In genomic region chr9:70510998-70511583, GRCm38 (mm10) we compare ENCODE assay signal across 11 mouse cellular contexts. TPM values are rescaled to one million over a fixed set of nuclear protein-coding genes. Genes with fewer than 3 reads are reported as not detected.
A peak's percentile ranks its signal among the peaks of the same experiment; 100 is the strongest.
DNase-seq lines count a peak whose midpoint lies in the region; ATAC-seq and TF ChIP-seq lines count a peak whose summit lies in the region.
"Had no signal": no experiment of that assay in that cellular context is flagged by ENCODE, and none has a peak within 500 bp of the region (broad histone marks: within the 10 kb centered on the region; RNA-seq: fewer than 3 reads in every experiment).

No protein-coding gene starts in this region.

- H3K27ac ChIP-seq in kidney, adult 2 months (ENCODE audit: insufficient read depth, low read depth, low read length) = no peak overlapping the region
- no peak overlapping the region for H3K27ac ChIP-seq in kidney, embryonic 14.5 days (ENCODE audit: low read depth, low read length)
- H3K27ac ChIP-seq in CH12.LX (ENCODE audit: insufficient read depth, low read depth) = no peak overlapping the region
- no peak overlapping the region for H3K27ac ChIP-seq in cortical plate, adult 2 months (ENCODE audit: insufficient read depth, low read length)
- H3K27ac ChIP-seq: embryonic facial prominence, embryonic 13.5 days had no signal

- no peak overlapping the region for H3K4me3 ChIP-seq in kidney, adult 2 months (ENCODE audit: insufficient read depth, low read depth, low read length)
- H3K4me3 ChIP-seq in kidney, embryonic 14.5 days (ENCODE audit: low read length) = no peak overlapping the region
- H3K4me3 ChIP-seq in CH12.LX (replicated peaks in 1 of 3; ENCODE audit: low read depth in 2 of 3, low read length in 2 of 3, poor library complexity in 1 of 3) = no peak overlapping the region
- no peak overlapping the region for H3K4me3 ChIP-seq in cortical plate, adult 2 months (ENCODE audit: insufficient read depth, low read length)
- H3K4me3 ChIP-seq: embryonic facial prominence, embryonic 13.5 days; liver, embryonic 13.5 days had no signal

- no peaks in the 10 kb centered on the region for H3K36me3 ChIP-seq in kidney, adult 2 months (ENCODE audit: control insufficient read depth, insufficient read depth, low read length)
- no peaks in the 10 kb centered on the region for H3K36me3 ChIP-seq in kidney, embryonic 14.5 days (ENCODE audit: control insufficient read depth, insufficient read depth, low read length)
- no peaks in the 10 kb centered on the region for H3K36me3 ChIP-seq in CH12.LX (replicated peaks in 1 of 2; ENCODE audit: control insufficient read depth in 1 of 2, insufficient read depth in 1 of 2, low read length in 1 of 2)
- H3K36me3 ChIP-seq: embryonic facial prominence, embryonic 13.5 days; liver, embryonic 13.5 days had no signal

- DNase-seq in kidney, adult 2 months = peak; percentile 69
- DNase-seq in CH12.LX (ENCODE audit: extremely low read depth) = no peak
- DNase-seq in ovary, postnatal 10 days (ENCODE audit: low spot score) = no peak
- DNase-seq in layer of hippocampus, adult 9-11 months = no peak
- DNase-seq: cerebellum, adult 18-20 months; gastrocnemius, postnatal 36 days; liver, embryonic 13.5 days had no signal

- no peaks in the 10 kb centered on the region for H3K27me3 ChIP-seq in kidney, adult 2 months (replicated peaks; ENCODE audit: control insufficient read depth, insufficient read depth, low read length)
- H3K27me3 ChIP-seq in kidney, embryonic 14.5 days (ENCODE audit: control insufficient read depth, insufficient read depth, low read length) = no peaks in the 10 kb centered on the region
- no peaks in the 10 kb centered on the region for H3K27me3 ChIP-seq in CH12.LX (replicated peaks)
- H3K27me3 ChIP-seq: embryonic facial prominence, embryonic 13.5 days; liver, embryonic 13.5 days had no signal

- WGBS in kidney, adult 2 months = 49% methylated on average over 10 of the region's 10 CpGs
- WGBS in kidney, embryonic 14.5 days = 66% methylated on average over 10 of the region's 10 CpGs

- no peak overlapping the region for H3K4me2 ChIP-seq in kidney, embryonic 14.5 days (replicated peaks; ENCODE audit: low read depth, low read length)
- no peak overlapping the region for H3K4me2 ChIP-seq in CH12.LX (ENCODE audit: insufficient read depth, low read depth, poor library complexity, severe bottlenecking)
- H3K4me2 ChIP-seq: embryonic facial prominence, embryonic 13.5 days; liver, embryonic 13.5 days had no signal

- no peak overlapping the region for H3K9ac ChIP-seq in kidney, embryonic 14.5 days (ENCODE audit: low read depth, low read length)
- no peak overlapping the region for H3K9ac ChIP-seq in CH12.LX (ENCODE audit: insufficient read depth, low read depth)
- H3K9ac ChIP-seq: embryonic facial prominence, embryonic 13.5 days; liver, embryonic 13.5 days had no signal

- ATAC-seq in kidney, embryonic 14.5 days (ENCODE audit: low FRiP score, low TSS enrichment) = no peak
- 0 out of 2 replicates have a peak, but pooled peaks have one; percentile 36 for ATAC-seq in neutrophil, adult 5-6 weeks (ENCODE audit: extremely low read depth, insufficient number of reproducible peaks, low FRiP score, poor library complexity, severe bottlenecking)

- TF ChIP-seq EP300 in CH12.LX (IDR thresholded peaks at IDR 0.05; ENCODE audit: low read length) = no peak

- peak; percentile 76 for TF ChIP-seq RAD21 in CH12.LX (IDR thresholded peaks at IDR 0.05; ENCODE audit: low read depth, low read length)

- in situ Hi-C loops in CH12.LX (cut with MboI; ENCODE audit: low pct_ligation_motif_present, low pct_unique_long_range_greater_than_20kb, low sequenced_read_pairs) = loop anchor here (25.0 kb wide), 1 partner anchor 324 kb away; no protein-coding TSS in a partner anchor

- TF ChIP-seq CTCF in kidney, adult 2 months (conservative IDR thresholded peaks at IDR 0.05; ENCODE audit: insufficient read depth, insufficient read length, low read depth, low read length) = peak; percentile 52
- TF ChIP-seq CTCF in CH12.LX (conservative IDR thresholded peaks at IDR 0.05 in 1 of 2, IDR thresholded peaks at IDR 0.05 in 1 of 2; ENCODE audit: low read depth in 2 of 2, low read length in 2 of 2) = peak in 1 of 2 experiments; percentile 72; a peak in 2 of 4 replicates
- TF ChIP-seq CTCF in cortical plate, adult 2 months (IDR thresholded peaks at IDR 0.05; ENCODE audit: extremely low read depth, insufficient read depth, low read length) = peak; percentile 38; the same call in 1 of the 2 replicates

- dilution Hi-C loops in CH12.LX (cut with MboI; ENCODE audit: extremely low pct_ligation_motif_present, extremely low pct_unique_long_range_greater_than_20kb, low sequenced_read_pairs) = no loop called here

- H3K79me2 ChIP-seq in CH12.LX (replicated peaks; ENCODE audit: control insufficient read depth, extremely low read depth, insufficient read depth, poor library complexity, severe bottlenecking) = no peaks in the 10 kb centered on the region

- no peak for TF ChIP-seq POLR2A in kidney, adult 2 months (IDR thresholded peaks at IDR 0.05; ENCODE audit: low read depth, low read length)
- TF ChIP-seq POLR2A in CH12.LX (IDR thresholded peaks at IDR 0.05; ENCODE audit: low read depth, low read length) = no peak
- TF ChIP-seq POLR2A in cortical plate, adult 2 months (IDR thresholded peaks at IDR 0.05; ENCODE audit: extremely low read depth, insufficient read depth, low read length) = no peak

- H3K9me3 ChIP-seq in kidney, embryonic 14.5 days (ENCODE audit: control insufficient read depth, low read length) = no peaks in the 10 kb centered on the region
- no peaks in the 10 kb centered on the region for H3K9me3 ChIP-seq in CH12.LX (replicated peaks; ENCODE audit: low read length)
- H3K9me3 ChIP-seq: embryonic facial prominence, embryonic 13.5 days; liver, embryonic 13.5 days had no signal

- peaks cover 9% of the 10 kb centered on the region; the same call in 1 of the 2 replicates for H3K4me1 ChIP-seq in kidney, adult 2 months (ENCODE audit: control insufficient read depth, insufficient read depth, low read length)
- H3K4me1 ChIP-seq in kidney, embryonic 14.5 days (ENCODE audit: control insufficient read depth, insufficient read depth, low read length) = no peaks in the 10 kb centered on the region
- H3K4me1 ChIP-seq in CH12.LX (ENCODE audit: control insufficient read depth in 1 of 2, insufficient read depth in 2 of 2) = peaks cover 0 to 10% of the 10 kb centered on the region in 2 experiments; a peak in 2 of 4 replicates
- H3K4me1 ChIP-seq in cortical plate, adult 2 months (ENCODE audit: control insufficient read depth, insufficient read depth, low read length) = no peaks in the 10 kb centered on the region
- H3K4me1 ChIP-seq: embryonic facial prominence, embryonic 13.5 days had no signal

TF ChIP-seq in CH12.LX, 34 proteins besides CTCF, POLR2A, EP300 and RAD21:
- peak; percentile 49 for TF ChIP-seq SMC3 (IDR thresholded peaks at IDR 0.05; ENCODE audit: low read depth, low read length)
- no peak for TF ChIP-seq JUND (conservative IDR thresholded peaks at IDR 0.05; ENCODE audit: low read depth, low read length)

RNA-seq across cellular contexts. Expression of gene Rnf111, which starts 7.6 kb away (rescaled TPM):
- polyA plus RNA-seq in kidney, adult 2 months (2012; rRNA removed) = 29.4 and 30.6 TPM in 2 replicates
- 29.0 and 36.9 TPM in 2 replicates for polyA plus RNA-seq in kidney, embryonic 14.5 days (2014; fragmentation: Nextera tagmentation; extraction: Ambion mirVana)
- total RNA-seq in CH12.LX (2012; rRNA removed) = 10.4 and 10.8 TPM in 2 replicates
- 11.8 and 12.2 TPM in 2 replicates for total RNA-seq in CH12.LX (2014; rRNA removed)
- 15.3 and 17.6 TPM in 2 replicates for polyA plus RNA-seq in CH12.LX (2012; ENCODE audit: insufficient read length, low read depth)
- 32.5 and 33.1 TPM in 2 replicates for polyA plus RNA-seq in cortical plate, adult 2 months (2012; rRNA removed)
- 115 and 131 TPM in 2 replicates for total RNA-seq in neutrophil, adult 5-6 weeks (2017)

RNA-seq across cellular contexts. Expression of gene Sltm, which starts 31.5 kb away (rescaled TPM):
- 6.5 and 8.0 TPM in 2 replicates for polyA plus RNA-seq in kidney, adult 2 months (2012; rRNA removed)
- polyA plus RNA-seq in kidney, embryonic 14.5 days (2014; fragmentation: Nextera tagmentation; extraction: Ambion mirVana) = 64.9 and 71.6 TPM in 2 replicates
- 37.6 and 42.5 TPM in 2 replicates for total RNA-seq in CH12.LX (2012; rRNA removed)
- total RNA-seq in CH12.LX (2014; rRNA removed) = 42.4 and 47.7 TPM in 2 replicates
- 94.5 and 104 TPM in 2 replicates for polyA plus RNA-seq in CH12.LX (2012; ENCODE audit: insufficient read length, low read depth)
- polyA plus RNA-seq in cortical plate, adult 2 months (2012; rRNA removed) = 51.2 and 55.3 TPM in 2 replicates
- 155 and 161 TPM in 2 replicates for total RNA-seq in neutrophil, adult 5-6 weeks (2017)
